Mouse (Mus musculus) yolk sac, embryonic 10.5 days (tissue): Measurements from ENCODE around the gene Olfr286.

Experiments
- DNase-seq: peaks from one replicate; pipeline ENCODE4 v3.0.0-alpha.2; 2017; ENCODE audit warnings: low spot score

The Olfr286 gene

DNA sequence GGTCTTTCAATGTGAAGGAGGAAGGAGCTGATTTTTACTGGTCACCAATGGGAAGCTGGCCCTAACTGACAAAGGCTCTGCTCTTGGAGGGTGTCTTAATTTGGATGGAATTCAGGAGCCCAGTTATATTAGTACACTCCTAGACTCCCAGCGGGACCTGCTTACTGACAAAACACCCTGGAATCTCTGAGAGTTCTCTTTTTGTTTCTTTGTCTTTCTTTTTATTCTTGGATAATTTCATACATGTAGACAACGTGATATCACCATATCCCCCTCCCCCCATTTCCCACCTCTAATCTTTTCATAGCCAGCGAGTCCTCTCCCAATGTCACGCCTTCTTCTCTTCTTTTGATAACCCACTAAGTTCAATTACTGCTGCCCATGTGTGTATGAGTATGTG, at the start of gene Olfr286:
Gene Olfr286 (minus strand): TSS at position 101 of the 400 bp plus-strand sequence.
- no peak for DNase-seq

DNA sequence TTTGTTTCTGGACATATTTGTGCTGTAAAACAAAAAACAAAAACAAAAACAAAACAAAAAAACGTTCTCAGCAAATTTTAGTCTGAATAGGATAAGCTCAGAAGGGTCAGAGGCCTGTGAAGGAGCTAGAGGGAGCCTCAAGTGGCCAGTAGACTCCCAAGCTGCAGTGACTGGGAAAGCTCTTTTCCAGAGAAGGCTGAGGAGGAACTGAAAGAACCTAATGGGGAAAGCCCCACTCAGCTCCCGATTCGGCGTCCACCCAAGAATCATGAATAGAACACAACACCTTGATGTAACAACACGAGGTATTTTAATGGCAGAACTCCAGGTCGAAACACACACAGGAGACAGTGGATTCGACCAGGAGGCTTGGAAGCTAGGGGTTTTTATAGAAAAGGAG, 23.5 kb upstream of the Olfr286 start:
- no peak for DNase-seq

DNA sequence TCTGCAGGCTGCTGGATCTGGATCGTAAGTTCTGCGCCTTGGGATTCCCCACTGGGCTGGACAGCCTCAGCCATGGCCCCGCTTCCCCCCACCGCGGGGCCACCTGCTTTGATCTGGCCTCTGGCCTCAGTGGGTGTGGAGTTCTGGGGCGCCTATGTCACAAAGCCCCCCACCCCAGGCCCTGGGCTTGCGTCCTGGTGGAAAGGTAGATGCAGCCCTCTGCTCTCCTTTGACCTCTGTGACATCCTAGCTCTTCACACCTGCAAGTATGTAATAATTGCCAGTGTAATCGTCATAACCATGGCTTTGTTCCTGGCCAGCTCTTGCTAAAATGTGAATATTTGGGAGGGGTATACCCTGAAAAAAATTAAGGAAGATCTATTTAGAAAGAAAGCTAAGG, 22.9 kb upstream of the Olfr286 start, which contains the start of gene H1fnt:
Gene H1fnt (minus strand): TSS at position 101 of the 400 bp plus-strand sequence.
- no peak for DNase-seq

DNA sequence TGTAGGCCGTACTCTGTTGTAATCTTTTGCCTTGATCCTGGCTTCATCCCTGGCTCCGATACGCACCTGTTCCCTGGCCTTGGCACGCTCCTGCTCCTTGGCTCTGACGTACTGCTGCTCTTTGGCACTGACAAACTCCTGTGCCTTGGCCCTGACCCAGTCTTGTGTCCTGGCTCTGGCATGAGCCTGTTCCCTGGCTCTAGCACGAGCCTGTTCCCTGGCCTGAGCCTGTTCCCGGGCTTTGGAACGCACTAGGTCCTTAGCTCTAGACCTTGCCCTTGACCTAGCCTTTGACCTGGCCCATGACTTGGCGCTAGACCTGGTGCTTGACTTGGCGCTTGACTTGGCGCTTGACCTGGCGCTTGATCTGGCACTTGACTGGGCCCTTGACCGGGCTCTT, 22.0 kb upstream of the Olfr286 start:
- DNase-seq: no peak

DNA sequence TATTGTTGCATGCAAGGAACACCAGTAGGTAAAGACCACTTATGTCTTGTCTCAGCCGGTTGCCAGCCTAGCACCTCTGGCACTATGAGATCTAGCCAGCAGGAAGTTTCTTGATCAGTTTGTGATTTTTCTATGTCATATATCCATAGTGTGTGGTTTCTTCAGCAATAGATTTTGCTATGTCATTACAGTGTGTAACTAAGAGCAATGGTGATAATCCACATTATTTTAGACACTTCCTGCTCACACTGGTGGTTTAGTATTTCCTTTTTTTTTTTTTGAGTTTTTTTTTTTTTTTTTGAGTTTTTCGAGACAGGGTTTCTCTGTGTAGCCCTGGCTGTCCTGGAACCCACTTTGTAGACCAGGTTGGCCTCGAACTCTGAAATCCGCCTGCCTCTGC, 1.2 kb upstream of the Olfr286 start:
- DNase-seq: no peak

DNA sequence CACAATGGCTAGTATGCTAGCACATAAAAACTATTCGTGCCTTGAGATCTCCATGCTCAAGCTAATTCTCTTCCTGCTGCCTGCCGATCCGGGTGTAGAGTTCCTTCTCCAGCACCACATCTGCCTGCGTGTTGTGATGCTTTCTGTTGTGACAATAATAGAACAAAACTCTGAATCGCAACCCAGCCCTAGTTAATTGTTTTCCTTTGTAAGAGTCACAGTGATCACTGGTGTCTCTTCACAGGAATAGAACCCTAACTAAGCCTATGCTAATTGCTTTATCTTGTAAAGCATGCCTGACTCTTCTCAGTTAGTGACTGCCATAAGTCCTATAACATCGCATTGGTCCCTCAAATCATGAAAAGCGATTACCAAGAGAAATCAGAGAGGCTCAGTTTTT, 8.2 kb downstream of the Olfr286 start:
- DNase-seq: no peak

DNA sequence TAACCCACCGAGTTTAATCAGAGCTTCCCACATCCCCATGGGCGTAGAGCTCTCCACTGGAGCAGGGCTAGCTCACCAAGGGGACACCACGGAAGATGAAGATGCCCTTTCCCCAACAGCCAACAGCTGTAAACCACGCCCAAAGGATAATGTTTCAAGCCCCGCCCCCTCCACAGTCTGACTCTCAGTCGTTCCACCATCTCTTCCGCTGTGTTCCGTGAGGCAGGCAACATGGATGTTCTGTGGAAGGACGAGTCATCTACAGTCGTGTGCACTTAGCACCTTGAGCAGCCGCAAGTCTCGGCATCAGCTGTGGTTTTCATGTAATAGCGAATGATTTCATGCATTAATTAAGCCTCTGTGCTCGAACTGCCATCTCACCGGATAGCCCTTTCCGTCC, 8.6 kb downstream of the Olfr286 start:
- no peak for DNase-seq

DNA sequence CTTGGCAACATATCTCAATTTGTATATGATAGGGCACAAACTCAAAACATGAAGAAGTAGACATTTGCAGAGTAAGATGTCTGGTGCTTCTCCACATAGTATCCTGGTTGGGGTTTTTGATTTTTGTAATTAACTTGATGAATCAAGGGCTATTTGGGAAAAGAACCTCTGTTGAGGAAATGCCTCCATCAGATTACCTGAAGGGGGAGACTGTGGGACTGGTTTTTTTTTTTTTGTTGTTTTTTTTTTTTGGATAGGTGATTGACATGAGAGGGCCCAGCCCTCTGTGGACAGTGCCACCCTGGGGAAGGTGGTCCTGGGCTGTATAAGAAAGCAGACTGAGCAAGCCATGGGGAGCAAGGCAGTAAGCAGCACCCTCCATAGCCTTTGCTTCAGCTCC, 11.9 kb downstream of the Olfr286 start:
- no peak for DNase-seq

DNA sequence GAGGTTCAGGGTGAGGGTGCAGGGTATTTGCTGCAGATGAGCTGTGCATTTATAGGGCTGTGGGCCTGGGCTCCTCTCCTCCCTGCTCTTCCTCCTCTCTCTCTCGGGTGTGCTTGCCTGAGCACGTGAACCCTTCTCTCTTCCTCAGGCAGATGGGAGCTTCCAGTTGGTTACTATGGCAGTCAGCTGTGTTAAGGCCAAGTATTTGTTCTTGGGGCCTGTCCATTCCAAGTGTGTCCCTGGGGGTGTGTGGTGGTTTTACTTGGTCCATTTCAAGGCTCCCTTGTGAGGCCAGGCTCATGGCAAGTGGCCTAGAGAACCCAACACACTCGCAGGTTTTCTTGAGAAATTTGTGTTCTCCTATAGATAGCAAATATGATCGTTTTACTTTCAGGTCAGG, 13.4 kb downstream of the Olfr286 start, which contains the start of the genes Gm44579 and Olfr287:
Gene Gm44579 (minus strand): TSS at position 101 of the 400 bp plus-strand sequence.
Gene Olfr287 (minus strand): TSS at position 180 of the 400 bp plus-strand sequence.
- DNase-seq: no peak

DNA sequence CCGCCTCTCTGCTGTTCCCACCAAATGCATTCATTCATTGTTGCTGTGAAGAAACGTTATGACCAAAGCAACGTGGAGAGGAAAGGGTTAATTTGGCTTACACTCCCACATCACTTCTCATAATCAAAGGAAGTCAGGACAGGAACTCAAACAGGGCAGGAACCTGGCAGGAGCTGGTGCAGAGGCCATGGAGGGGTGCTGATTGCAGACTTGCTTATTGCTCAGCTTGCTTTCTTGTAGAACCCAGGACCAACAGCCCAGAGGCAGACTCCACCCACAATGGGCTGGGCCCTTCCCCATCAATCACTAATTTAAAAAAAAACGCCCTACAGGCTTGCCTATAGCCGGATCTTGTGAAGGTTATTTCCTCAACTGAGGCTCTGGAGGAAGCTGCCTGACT, 20.1 kb downstream of the Olfr286 start:
- no peak for DNase-seq

DNA sequence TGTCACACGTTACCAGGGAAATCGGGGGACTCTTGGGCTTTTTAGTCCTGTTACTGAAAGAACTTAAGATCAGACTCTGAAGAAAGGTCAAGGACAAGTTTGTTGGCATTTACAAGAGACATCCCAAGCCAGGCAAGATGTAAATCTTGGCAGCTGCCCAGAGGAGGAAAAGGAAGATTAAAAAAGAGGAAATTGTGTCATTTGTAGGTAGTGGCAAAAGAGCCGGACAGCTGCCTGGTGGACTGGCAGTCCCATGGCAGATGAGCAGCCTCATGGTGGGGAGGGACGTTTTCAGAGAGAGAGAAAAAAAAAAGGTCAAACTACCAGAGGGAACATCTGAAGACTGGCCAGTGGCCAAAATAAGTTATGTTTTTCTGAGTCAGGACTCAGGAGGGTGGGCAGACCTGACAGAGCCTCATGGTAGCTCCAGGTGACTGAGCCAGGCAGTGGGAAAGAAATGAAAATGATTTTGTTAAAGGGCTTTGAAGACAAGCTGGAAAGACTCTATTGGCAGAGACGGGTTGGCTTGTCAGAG, 20.8 kb downstream of the Olfr286 start:
- DNase-seq: no peak

DNA sequence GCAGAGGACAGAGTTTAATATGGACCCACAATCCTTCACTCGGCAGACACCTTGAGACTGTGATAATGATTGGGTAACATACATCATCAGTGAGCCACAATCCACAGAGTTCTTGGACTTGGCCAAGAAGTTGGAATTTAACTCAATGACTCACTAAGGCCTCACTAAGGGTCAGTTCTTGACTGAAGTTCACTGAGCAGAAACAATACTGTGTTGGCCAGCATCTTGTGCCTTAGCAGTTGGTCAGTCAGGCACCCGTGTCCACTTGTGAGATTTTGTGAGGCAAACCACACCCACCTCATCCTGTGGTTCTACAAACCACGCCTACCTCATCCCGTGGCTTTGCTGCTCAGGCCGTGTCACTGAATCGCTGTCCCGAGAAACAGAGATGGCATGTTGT, 24.6 kb downstream of the Olfr286 start:
- no peak for DNase-seq

DNA sequence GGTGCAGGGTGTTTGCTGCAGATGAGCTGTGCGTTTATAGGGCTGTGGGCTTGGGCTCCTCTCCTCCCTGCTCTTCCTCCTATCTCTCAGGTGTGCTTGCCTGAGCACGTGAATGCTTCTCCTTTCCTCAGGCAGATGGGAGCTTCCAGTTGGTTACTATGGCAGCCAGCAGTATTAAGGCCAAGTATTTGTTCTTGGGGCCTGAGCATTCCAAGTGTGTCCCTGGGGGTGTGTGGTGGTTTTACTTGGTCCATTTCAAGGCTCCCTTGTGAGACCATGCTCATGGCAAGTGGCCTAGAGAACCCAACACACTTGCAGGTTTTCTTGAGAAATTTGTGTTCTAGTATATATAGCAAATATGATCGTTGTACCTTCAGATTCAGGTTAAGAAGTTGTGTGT, 38.8 kb downstream of the Olfr286 start, which contains the start of gene Olfr288:
Gene Olfr288 (minus strand): TSS at position 101 of the 400 bp plus-strand sequence.
- no peak for DNase-seq

DNA sequence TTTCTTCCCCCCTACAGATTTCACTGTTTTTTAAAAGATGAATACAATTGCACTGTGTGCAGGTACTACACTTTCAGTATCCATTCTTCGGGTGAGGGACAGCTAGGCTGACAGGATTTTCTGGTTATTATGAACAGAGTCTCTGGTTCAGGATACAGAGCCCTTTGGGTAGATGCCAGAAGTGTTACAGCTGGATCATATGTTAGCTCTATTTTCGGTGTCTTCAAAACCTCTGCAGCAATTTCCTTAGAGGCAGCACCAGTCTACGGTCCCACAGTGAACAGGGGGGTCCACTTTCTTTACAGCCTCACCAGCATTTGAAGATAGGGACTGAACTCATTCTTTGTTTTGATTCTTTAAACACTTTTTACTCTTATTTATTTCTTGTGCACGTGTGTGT, 49.8 kb downstream of the Olfr286 start:
- no peak for DNase-seq

DNA sequence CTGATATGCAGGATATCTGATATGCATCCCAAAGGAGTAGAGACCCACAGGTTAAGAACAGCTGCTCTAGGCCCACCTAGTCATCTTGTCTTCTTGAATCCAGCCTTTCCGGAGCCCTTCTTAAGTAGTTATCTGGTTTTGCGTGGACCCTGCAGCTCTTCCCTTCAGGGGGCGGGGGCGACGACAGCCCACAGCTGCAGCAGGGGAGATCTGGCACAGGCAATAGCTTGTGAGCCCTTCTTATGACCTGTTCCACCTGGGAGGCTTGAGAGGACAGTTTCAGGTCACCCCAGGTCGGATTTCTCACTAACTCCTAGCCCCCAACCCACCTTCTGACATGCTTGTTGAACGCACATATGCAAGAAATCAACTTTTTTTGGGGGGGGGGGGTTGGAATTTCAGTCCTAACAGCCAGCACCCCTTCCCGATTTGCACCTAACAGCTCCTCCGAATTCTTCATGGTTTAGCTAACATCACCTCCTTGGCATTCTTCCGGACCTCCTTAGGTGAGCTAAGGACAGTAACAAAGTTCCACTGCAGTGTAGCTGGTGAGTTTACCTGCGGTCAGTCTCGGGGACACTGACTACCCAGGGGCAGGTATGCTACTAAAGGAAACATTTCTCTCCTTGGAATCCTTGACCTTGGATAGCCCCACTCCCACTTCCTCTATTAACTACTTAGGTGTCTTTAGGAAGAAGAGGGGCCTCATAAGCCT, 52.2 kb downstream of the Olfr286 start:
- no peak for DNase-seq

DNA sequence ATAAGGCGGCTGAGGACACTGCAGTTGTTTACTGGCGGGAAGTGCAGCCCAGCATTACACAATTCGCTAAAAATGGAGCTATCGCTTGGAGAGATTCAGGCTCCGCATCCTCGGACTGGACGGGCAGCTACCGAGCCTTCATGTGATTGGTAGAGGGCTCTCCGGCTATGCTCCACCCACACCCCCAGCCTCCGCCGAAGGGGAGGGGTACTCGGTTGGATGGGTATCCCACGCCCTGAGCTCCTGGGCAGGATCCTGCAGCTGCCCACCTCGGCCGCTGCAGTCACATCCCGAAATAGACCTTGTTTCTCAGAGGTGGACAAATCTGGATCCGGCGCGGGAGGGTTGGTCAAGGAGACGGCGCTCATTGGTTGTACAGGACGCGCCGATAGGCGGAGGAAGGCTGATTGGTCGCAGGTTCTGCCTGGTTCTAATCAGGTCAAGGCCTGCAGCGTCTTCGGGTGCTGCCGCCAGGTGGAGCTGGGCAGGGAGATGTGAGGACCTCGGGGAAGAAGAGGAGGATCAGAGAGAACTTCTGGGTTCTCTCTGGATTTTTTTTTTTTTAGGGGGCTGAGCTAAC, 53.0 kb downstream of the Olfr286 start:
- peak; percentile 92 for DNase-seq

DNA sequence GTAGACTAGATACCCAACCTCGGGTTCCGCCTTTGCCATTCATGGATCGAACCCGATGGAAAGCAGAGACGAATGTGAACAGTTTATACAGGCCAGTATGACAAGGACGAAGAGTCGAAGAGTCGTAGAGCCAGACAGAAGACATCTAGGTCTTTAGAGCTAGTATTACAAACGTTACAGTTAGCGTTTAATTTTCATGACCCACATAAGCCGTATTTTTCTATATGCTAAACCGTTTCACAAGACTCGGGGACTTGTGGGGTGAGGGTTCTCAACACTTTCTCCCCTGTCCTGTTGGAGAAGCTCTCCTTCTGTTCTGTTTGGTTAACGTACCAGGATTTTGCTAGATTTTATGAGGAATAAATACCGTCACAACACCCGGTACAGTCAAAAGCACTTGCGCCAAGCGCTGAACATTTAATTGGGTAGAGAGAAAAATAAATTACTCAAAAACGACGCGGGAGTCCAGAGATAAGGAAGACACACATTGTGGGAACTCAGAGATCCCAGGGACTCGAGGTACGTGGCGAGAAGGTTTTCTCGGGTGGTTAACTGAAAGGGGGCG, 53.6 kb downstream of the Olfr286 start:
- DNase-seq: no peak

DNA sequence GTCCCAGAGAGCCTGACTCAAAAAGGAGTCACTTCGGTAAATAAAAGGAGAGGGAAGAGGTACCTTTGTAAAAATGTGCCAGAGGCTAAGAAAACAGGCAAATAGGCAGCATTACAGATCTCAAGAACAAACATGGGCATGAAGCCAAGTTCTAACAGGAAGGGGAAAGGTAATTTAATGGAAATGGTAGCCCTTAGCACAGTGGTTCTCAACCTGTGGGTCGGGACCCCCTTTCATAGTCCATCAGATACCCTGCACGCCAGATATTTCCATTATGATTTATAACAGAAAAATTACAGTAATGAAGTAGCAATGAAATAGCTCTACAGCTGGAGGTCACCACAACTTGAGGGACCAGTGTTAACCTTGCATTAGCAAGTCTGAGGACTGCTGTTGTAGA, 56.9 kb downstream of the Olfr286 start:
- DNase-seq: no peak
